Mouse (Mus musculus) ES-E14 (cell line): ENCODE results near the gene Dennd4a.

Experiments used
- CHD2 ChIP-seq: IDR thresholded peaks from 2 replicates; pipeline ENCODE4 v1.6.1; 2014; ENCODE audit warnings: mild to moderate bottlenecking, low read depth, low read length, inconsistent platforms
- HCFC1 ChIP-seq: IDR thresholded peaks from 2 replicates; pipeline ENCODE4 v1.6.1; 2012; ENCODE audit warnings: low read length, inconsistent platforms, borderline replicate concordance; ENCODE audit not compliant: insufficient read depth
- ZC3H11A ChIP-seq: IDR thresholded peaks from 2 replicates; pipeline ENCODE4 v1.6.1; 2012; ENCODE audit warnings: low read depth, mild to moderate bottlenecking, inconsistent platforms, low read length, borderline replicate concordance

- TF ChIP-seq CHD2 (no peak), HCFC1 (no peak), ZC3H11A (no peak)
Measured at GRCm38 (mm10) chr9:64820086-64820795, 9.1 kb downstream of the Dennd4a start.
